Mouse (Mus musculus) adrenal gland, postnatal 14 days (tissue): ENCODE data around the gene Pnpla2. TPM values are rescaled to one million over a fixed set of nuclear protein-coding genes. Genes with fewer than 3 reads are reported as not detected.

Experiments
- DNase-seq: peaks from one replicate; pipeline ENCODE4 v3.0.0; 2021; ENCODE audit warnings: mixed read lengths
- total RNA-seq: library from RNA; stranded (reverse); gene quantifications from 2 replicates; pipeline ENCODE4 v1.2.3, GENCODE M21; 2021

The Pnpla2 gene
- total RNA-seq, 1 experiment from 2014 or later, result 1,289 TPM

- DNase-seq, result no peak
These were observed 28.2 kb downstream of the Pnpla2 start for GRCm38 (mm10) chr7:141483114-141483653.

- DNase-seq, result no peak
These were observed 29.5 kb downstream of the Pnpla2 start for GRCm38 (mm10) chr7:141484186-141485120.

- no peak for DNase-seq
These were observed 30.2 kb downstream of the Pnpla2 start for GRCm38 (mm10) chr7:141485186-141485585.

- no peak for DNase-seq
These were observed 30.6 kb downstream of the Pnpla2 start for GRCm38 (mm10) chr7:141485606-141486005.

GRCm38 (mm10) chr7:141486239-141486638 lies 31.2 kb downstream of the Pnpla2 start:
- no peak for DNase-seq

- DNase-seq, result no peak
These were observed 32.1 kb downstream of the Pnpla2 start for GRCm38 (mm10) chr7:141487141-141487540.

GRCm38 (mm10) chr7:141491151-141491550 lies 36.2 kb downstream of the Pnpla2 start:
- peak; percentile 45 for DNase-seq

- no peak for DNase-seq
These were observed 37.7 kb downstream of the Pnpla2 start for GRCm38 (mm10) chr7:141492738-141493137.

- no peak for DNase-seq
These were observed 38.7 kb downstream of the Pnpla2 start for GRCm38 (mm10) chr7:141493729-141494128.

- no peak for DNase-seq
These were observed 40.4 kb downstream of the Pnpla2 start for GRCm38 (mm10) chr7:141495379-141495778.

- no peak for DNase-seq
These were observed 40.9 kb downstream of the Pnpla2 start for GRCm38 (mm10) chr7:141495940-141496339.

GRCm38 (mm10) chr7:141497600-141497999 lies 42.6 kb downstream of the Pnpla2 start:
- DNase-seq, result no peak

GRCm38 (mm10) chr7:141501820-141502555 lies 47.0 kb downstream of the Pnpla2 start:
- DNase-seq, result peak; percentile 75

- no peak for DNase-seq
These were observed 47.5 kb downstream of the Pnpla2 start for GRCm38 (mm10) chr7:141502556-141502905.

- DNase-seq, result no peak
These were observed 51.3 kb downstream of the Pnpla2 start for GRCm38 (mm10) chr7:141506278-141506677.

- DNase-seq, result no peak
These were observed 53.2 kb downstream of the Pnpla2 start for GRCm38 (mm10) chr7:141508160-141508559.

- DNase-seq, result no peak
These were observed 55.2 kb downstream of the Pnpla2 start for GRCm38 (mm10) chr7:141510196-141510595.

Other genes with a start within 250 kb of the Pnpla2 start
- 0.26 and 0.34 TPM in 2 replicates for gene Lmntd2, start 241.1 kb upstream of the Pnpla2 start, total RNA-seq
- gene Rassf7, start 239.3 kb upstream of the Pnpla2 start, total RNA-seq, result 4.9 and 5.2 TPM in 2 replicates
- 78.2 and 80.2 TPM in 2 replicates for gene Phrf1, start 226.4 kb upstream of the Pnpla2 start, total RNA-seq
- gene Irf7, start 188.7 kb upstream of the Pnpla2 start, total RNA-seq, result 5.2 and 7.7 TPM in 2 replicates
- gene Cdhr5, start 178.4 kb upstream of the Pnpla2 start, total RNA-seq, result 8.0 and 10.6 TPM in 2 replicates
- 2.3 and 3.2 TPM in 2 replicates for gene Sct, start 176.1 kb upstream of the Pnpla2 start, total RNA-seq
- gene Drd4, start 163.2 kb upstream of the Pnpla2 start, total RNA-seq, result 1.1 and 2.3 TPM in 2 replicates
- gene Deaf1, start 127.5 kb upstream of the Pnpla2 start, total RNA-seq, result 32.5 and 41.2 TPM in 2 replicates
- 22.9 and 25.6 TPM in 2 replicates for gene Tmem80, start 127.5 kb upstream of the Pnpla2 start, total RNA-seq
- gene Eps8l2, start 116.3 kb upstream of the Pnpla2 start, total RNA-seq, result 5.1 and 5.5 TPM in 2 replicates
- gene Taldo1, start 63.0 kb upstream of the Pnpla2 start, total RNA-seq, result 479 and 481 TPM in 2 replicates
- 22.5 and 36.2 TPM in 2 replicates for gene Gatd1, start 41.1 kb upstream of the Pnpla2 start, total RNA-seq
- gene Cend1, start 25.7 kb upstream of the Pnpla2 start, total RNA-seq, result 1.0 and 3.6 TPM in 2 replicates
- gene Slc25a22, start 17.3 kb upstream of the Pnpla2 start, total RNA-seq, result 87.0 and 91.0 TPM in 2 replicates
- gene Pidd1, start 11.2 kb upstream of the Pnpla2 start, total RNA-seq, result 3.5 and 5.9 TPM in 2 replicates
- 908 and 1,128 TPM in 2 replicates for gene Rplp2, start 7.8 kb upstream of the Pnpla2 start, total RNA-seq
- 14.2 and 23.2 TPM in 2 replicates for gene Cracr2b, start 5.9 kb downstream of the Pnpla2 start, total RNA-seq
- gene Cd151, start 12.2 kb downstream of the Pnpla2 start, total RNA-seq, result 199 and 204 TPM in 2 replicates
- 74.5 TPM in 2 replicates for gene Polr2l, start 19.9 kb downstream of the Pnpla2 start, total RNA-seq
- gene Tspan4, start 20.0 kb downstream of the Pnpla2 start, total RNA-seq, result 49.4 and 58.4 TPM in 2 replicates
- 46.5 and 49.7 TPM in 2 replicates for gene Chid1, start 84.7 kb downstream of the Pnpla2 start, total RNA-seq
- 61.0 and 64.0 TPM in 2 replicates for gene Ap2a2, start 107.0 kb downstream of the Pnpla2 start, total RNA-seq
- gene Muc6, start 200.1 kb downstream of the Pnpla2 start, total RNA-seq, result not detected in 2 replicates
- gene Muc2, start 235.1 kb downstream of the Pnpla2 start, total RNA-seq, result 0.78 and 4.3 TPM in 2 replicates